Mouse (Mus musculus): ENCODE results near the gene Cflar.

Cflar gene

GRCm38 (mm10) chr1:58713081-58713892 lies 2.0 kb downstream of the Cflar start:
- peak; percentile 82 for DNase-seq

GRCm38 (mm10) chr1:58713893-58714231 lies 2.6 kb downstream of the Cflar start:
- DNase-seq: peak; percentile 79

- DNase-seq: no peak
Observed at GRCm38 (mm10) chr1:58714361-58714760, 3.1 kb downstream of the Cflar start.

GRCm38 (mm10) chr1:58715536-58715935 lies 4.2 kb downstream of the Cflar start:
- DNase-seq: no peak

GRCm38 (mm10) chr1:58716162-58716882 lies 5.0 kb downstream of the Cflar start:
- no peak for DNase-seq

- no peak for DNase-seq
Observed at GRCm38 (mm10) chr1:58716883-58717220, 5.5 kb downstream of the Cflar start.

- DNase-seq: no peak
Observed at GRCm38 (mm10) chr1:58717589-58718270, 6.4 kb downstream of the Cflar start.

- no peak for DNase-seq
Observed at GRCm38 (mm10) chr1:58719356-58719945, 8.1 kb downstream of the Cflar start.

- no peak for DNase-seq
Observed at GRCm38 (mm10) chr1:58720090-58720489, 8.8 kb downstream of the Cflar start.

- no peak for DNase-seq
Observed at GRCm38 (mm10) chr1:58720988-58721387, 9.7 kb downstream of the Cflar start.

- no peak for DNase-seq
Observed at GRCm38 (mm10) chr1:58722115-58722938, 11.0 kb downstream of the Cflar start.

GRCm38 (mm10) chr1:58723062-58723808 lies 11.9 kb downstream of the Cflar start:
- DNase-seq: no peak

GRCm38 (mm10) chr1:58723809-58724405 lies 12.6 kb downstream of the Cflar start:
- DNase-seq: no peak

GRCm38 (mm10) chr1:58724533-58724932 lies 13.2 kb downstream of the Cflar start:
- no peak for DNase-seq

- no peak for DNase-seq
Observed at GRCm38 (mm10) chr1:58725095-58725494, 13.8 kb downstream of the Cflar start.

- DNase-seq: peak; percentile 77
Observed at GRCm38 (mm10) chr1:58725767-58726166, 14.5 kb downstream of the Cflar start.

GRCm38 (mm10) chr1:58727019-58727746 lies 15.9 kb downstream of the Cflar start:
- DNase-seq: no peak

GRCm38 (mm10) chr1:58727747-58728589 lies 16.7 kb downstream of the Cflar start:
- no peak for DNase-seq

GRCm38 (mm10) chr1:58728590-58728868 lies 17.2 kb downstream of the Cflar start:
- DNase-seq: no peak

GRCm38 (mm10) chr1:58733636-58734035 lies 22.3 kb downstream of the Cflar start:
- DNase-seq: peak; percentile 47

Data from kidney, postnatal 10 days (tissue).